Mouse (Mus musculus) neural tube, embryonic 12.5 days (tissue): ENCODE results near the gene Lcn10. TPM values are rescaled to one million over a fixed set of nuclear protein-coding genes. Genes with fewer than 3 reads are reported as not detected.

ENCODE experiments used
- ATAC-seq: fragments of 200-750 bp; cut with Nextera tagmentation; 2 replicates; pipeline ENCODE4 v1.8.0; 2017; ENCODE audit warnings: low read depth, mild to moderate bottlenecking, moderate TSS enrichment, moderate library complexity; ENCODE audit not compliant: low FRiP score
- H3K27ac ChIP-seq: fragments of 300-500 bp; sonication (generic); 2 replicates; pipeline ENCODE4 v1.5.1; 2016
- H3K27me3 ChIP-seq: fragments of 300-500 bp; sonication (generic); replicated peaks from 2 replicates; pipeline ENCODE4 v1.6.1; 2016; ENCODE audit warnings: mild to moderate bottlenecking
- H3K36me3 ChIP-seq: fragments of 300-500 bp; sonication (generic); 2 replicates; pipeline ENCODE4 v1.6.1; 2016; ENCODE audit warnings: mild to moderate bottlenecking
- H3K4me1 ChIP-seq: fragments of 300-500 bp; sonication (generic); 2 replicates; pipeline ENCODE4 v1.6.1; 2016
- H3K4me2 ChIP-seq: fragments of 300-500 bp; sonication (generic); replicated peaks from 2 replicates; pipeline ENCODE4 v1.6.1; 2016; ENCODE audit warnings: mild to moderate bottlenecking
- H3K4me3 ChIP-seq: fragments of 300-500 bp; sonication (generic); 2 replicates; pipeline ENCODE4 v1.5.1; 2016
- H3K9ac ChIP-seq: fragments of 300-500 bp; sonication (generic); 2 replicates; pipeline ENCODE4 v1.6.1; 2016; ENCODE audit warnings: mild to moderate bottlenecking
- H3K9me3 ChIP-seq: fragments of 300-500 bp; sonication (generic); 2 replicates; pipeline ENCODE4 v1.6.1; 2016; ENCODE audit warnings: mild to moderate bottlenecking
- WGBS: fragments of 180-500 bp; shearing (Covaris S2); methylation state at CpG from one replicate; pipeline ENCODE4 v1.1.7; 2016; 5-methylcytosine and 5-hydroxymethylcytosine counted together
- polyA plus RNA-seq: library from polyadenylated mRNA; unstranded; fragments of >200 nt; fragmentation: Nextera tagmentation; extraction: Ambion mirVana; gene quantifications from 2 replicates; pipeline ENCODE4 v1.2.1, GENCODE M21; 2016

Lcn10 gene
- not detected in 2 replicates for polyA plus RNA-seq

DNA sequence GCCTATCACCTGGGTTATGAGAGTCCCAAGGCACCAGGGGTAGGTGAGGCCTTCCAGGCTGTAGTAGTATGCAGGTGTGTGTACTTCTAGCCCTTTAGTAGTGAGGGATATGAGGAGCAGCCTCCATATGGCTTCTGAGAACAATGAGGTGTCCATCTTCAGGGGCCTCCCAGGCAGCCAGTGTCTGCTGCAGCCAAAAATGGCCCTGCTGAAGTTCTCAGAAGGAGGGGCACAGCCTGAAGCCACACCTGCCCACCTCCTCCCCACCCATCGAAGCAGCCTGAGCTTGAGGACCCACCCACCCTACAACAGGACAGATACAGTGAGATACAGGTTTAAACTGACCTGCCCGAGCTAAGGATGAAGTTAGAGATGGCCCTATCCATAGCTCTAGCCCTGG, at the start of gene Lcn10:
TSS of gene Lcn10 (plus strand) at position 301 of the 400 bp plus-strand sequence.
- H3K27me3 ChIP-seq: no peaks in the 10 kb centered on the region
- WGBS: 72% methylated on average over 2 of the region's 2 CpGs

DNA sequence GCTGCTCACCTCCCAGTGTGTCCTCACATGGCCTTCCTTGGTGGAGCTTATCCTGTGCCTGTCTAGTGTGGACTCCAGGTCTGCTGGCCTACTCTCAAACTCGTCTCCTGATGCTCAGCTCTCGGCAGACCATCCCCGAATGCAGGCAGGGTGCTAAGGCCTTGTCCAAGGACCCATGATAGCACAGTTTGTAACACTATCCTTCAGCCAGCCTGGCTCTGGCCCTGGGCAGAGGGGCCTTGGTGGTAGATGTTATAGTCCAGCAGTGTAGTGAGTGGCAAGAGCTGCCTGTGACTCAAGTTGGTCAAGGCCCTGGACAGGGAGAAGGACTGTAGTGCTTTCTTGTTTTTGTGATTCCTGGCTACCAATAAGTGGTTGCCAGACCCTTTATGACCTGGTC, 48.9 kb upstream of the Lcn10 start:
- no peak overlapping the region for H3K4me3 ChIP-seq
- H3K4me2 ChIP-seq: no peak overlapping the region
- H3K36me3 ChIP-seq: no peaks in the 10 kb centered on the region
- H3K9me3 ChIP-seq: no peaks in the 10 kb centered on the region
- H3K9ac ChIP-seq: no peak overlapping the region
- H3K4me1 ChIP-seq: no peaks in the 10 kb centered on the region
- 78% methylated on average over 3 of the region's 3 CpGs for WGBS
- H3K27me3 ChIP-seq: no peaks in the 10 kb centered on the region
- no peak overlapping the region for H3K27ac ChIP-seq
- ATAC-seq: no peak

More for the DNA sequence above, at the start of gene Lcn10:
- H3K36me3 ChIP-seq: no peaks in the 10 kb centered on the region
- H3K9ac ChIP-seq: no peak within 1 kb of the TSS
- H3K9me3 ChIP-seq: no peaks in the 10 kb centered on the region
- no peak within 1 kb of the TSS for H3K27ac ChIP-seq
- no peak within 1 kb of the TSS for H3K4me2 ChIP-seq
- no peak within 1 kb of the TSS for H3K4me3 ChIP-seq
- ATAC-seq: no peak
- H3K4me1 ChIP-seq: no peaks in the 10 kb centered on the region

DNA sequence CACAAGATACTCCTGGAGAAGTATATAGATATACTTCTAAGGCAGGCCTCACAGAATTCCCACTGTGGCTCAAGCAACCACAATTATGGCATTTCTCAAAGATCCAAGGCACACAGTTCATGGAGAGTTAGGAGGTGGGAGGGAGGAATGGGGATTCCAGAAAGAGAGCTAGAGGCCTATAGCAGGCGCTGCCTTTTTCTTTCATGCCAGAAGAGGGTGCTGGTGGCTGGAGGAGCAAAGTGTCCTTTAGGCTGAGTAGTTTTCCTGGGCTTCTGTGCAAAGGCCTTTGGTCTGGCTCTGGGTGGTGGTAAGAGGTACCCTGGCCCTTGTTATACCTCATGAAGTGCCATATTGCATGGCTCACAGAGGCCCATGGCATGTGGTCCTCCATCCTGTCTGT, 48.5 kb upstream of the Lcn10 start:
- H3K36me3 ChIP-seq: no peaks in the 10 kb centered on the region
- no peak for ATAC-seq

DNA sequence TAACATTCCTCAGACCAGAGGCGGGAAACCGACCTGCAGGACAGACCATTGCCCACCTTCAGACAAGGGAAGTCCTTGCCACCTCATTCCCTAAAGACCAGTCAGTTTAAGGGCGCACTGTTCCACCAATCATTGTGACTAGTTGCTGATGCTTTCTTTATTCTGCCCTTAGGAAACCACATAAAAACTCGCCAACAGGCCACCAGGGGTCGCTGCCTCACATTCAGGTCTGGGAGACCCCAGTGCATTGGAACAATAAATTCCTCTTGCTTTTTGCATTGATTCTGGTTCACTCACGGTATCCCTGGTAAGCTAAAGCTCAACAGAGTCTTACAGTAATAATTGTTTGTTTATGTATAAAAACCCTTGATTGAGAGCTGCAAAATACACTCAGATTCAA, 42.6 kb upstream of the Lcn10 start:
- no peaks in the 10 kb centered on the region for H3K36me3 ChIP-seq
- H3K4me2 ChIP-seq: no peak overlapping the region
- H3K4me1 ChIP-seq: no peaks in the 10 kb centered on the region
- ATAC-seq: no peak
- H3K27ac ChIP-seq: no peak overlapping the region
- no peak overlapping the region for H3K9ac ChIP-seq
- H3K4me3 ChIP-seq: no peak overlapping the region
- H3K9me3 ChIP-seq: no peaks in the 10 kb centered on the region
- WGBS: 21% methylated on average over 6 of the region's 6 CpGs
- no peaks in the 10 kb centered on the region for H3K27me3 ChIP-seq

More for the DNA sequence above, 48.5 kb upstream of the Lcn10 start:
- H3K4me3 ChIP-seq: no peak overlapping the region
- H3K9ac ChIP-seq: no peak overlapping the region
- H3K4me1 ChIP-seq: no peaks in the 10 kb centered on the region
- 42% methylated on average over 1 of the region's 1 CpGs for whole genome bisulfite sequencing
- H3K27me3 ChIP-seq: no peaks in the 10 kb centered on the region
- no peak overlapping the region for H3K4me2 ChIP-seq
- H3K9me3 ChIP-seq: no peaks in the 10 kb centered on the region
- no peak overlapping the region for H3K27ac ChIP-seq

DNA sequence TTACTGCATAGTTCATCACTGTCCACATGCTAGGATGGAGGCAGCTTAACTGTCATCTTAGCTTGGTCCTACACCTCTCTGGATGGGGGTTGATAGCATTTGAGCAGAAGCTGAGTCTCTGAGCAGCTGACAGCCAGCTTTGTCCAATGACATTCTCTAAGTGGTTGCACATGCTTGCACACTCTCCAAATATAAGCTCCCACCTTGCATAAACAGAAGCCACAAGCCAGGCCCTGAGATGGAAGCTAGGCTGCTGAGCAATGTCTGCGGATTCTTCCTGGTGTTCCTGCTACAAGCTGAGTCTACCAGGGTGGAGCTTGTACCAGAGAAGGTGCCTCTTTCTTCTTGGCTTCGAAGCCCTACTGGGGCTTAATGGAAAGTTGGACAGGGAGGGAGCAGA, 29.6 kb upstream of the Lcn10 start, which contains the start of gene Lcn8:
TSS of gene Lcn8 (plus strand) at position 219 of the 400 bp plus-strand sequence.
- no peak for ATAC-seq
- Histone ChIP-seq H3K36me3 (no peaks in the 10 kb centered on the region), H3K9ac (no peak within 1 kb of the TSS), H3K4me1 (no peaks in the 10 kb centered on the region), H3K4me2 (no peak within 1 kb of the TSS), H3K27me3 (no peaks in the 10 kb centered on the region), H3K9me3 (no peaks in the 10 kb centered on the region), H3K27ac (no peak within 1 kb of the TSS), H3K4me3 (no peak within 1 kb of the TSS)
- WGBS: 83% methylated on average over 2 of the region's 2 CpGs

DNA sequence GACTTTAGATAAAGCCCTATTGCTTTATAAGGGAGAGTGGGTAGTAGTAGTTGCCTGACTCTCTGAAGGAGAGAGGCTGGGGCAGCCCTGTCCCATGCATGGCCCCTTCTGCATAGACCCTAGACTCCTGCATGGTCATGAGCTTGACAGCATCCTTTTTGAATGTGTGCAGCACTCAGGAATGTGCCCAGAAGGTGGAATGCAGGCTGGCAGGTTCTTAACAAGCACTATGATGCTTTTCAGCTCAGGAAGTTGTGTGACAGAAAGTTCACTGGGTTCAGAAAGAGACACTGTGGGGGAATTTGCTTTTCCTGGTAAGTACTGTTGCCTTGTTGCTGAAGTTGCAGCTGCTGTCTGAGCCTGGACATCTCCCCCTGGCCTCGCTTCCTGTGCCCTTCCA, 28.0 kb upstream of the Lcn10 start:
- no peak overlapping the region for H3K9ac ChIP-seq
- no peaks in the 10 kb centered on the region for H3K4me1 ChIP-seq
- no peaks in the 10 kb centered on the region for H3K9me3 ChIP-seq
- H3K36me3 ChIP-seq: no peaks in the 10 kb centered on the region
- H3K27me3 ChIP-seq: no peaks in the 10 kb centered on the region
- H3K27ac ChIP-seq: no peak overlapping the region
- H3K4me2 ChIP-seq: no peak overlapping the region
- ATAC-seq: no peak
- no peak overlapping the region for H3K4me3 ChIP-seq
- 58% methylated on average over 1 of the region's 1 CpGs for WGBS

DNA sequence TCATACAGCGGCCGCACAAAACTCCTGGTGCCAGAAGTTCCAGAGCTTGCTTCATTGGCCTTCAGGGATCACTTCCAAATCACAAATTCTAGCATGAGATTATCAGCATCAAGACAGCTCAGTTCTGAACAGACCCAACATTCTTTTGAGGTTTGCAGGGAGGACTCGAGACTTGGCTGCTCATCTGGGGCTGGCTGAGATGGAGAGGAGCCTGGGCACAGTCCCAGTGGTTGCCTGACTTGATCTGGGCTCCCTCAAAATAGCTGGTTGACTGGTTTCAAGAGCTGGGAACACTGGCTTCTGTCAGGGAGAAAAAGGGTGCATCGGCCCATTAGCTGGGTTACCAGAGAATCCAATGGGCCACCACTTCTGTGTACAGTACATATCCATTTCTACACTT, 25.8 kb upstream of the Lcn10 start:
- ATAC-seq: no peak
- 85% methylated on average over 4 of the region's 4 CpGs for WGBS
- H3K4me2 ChIP-seq: no peak overlapping the region

DNA sequence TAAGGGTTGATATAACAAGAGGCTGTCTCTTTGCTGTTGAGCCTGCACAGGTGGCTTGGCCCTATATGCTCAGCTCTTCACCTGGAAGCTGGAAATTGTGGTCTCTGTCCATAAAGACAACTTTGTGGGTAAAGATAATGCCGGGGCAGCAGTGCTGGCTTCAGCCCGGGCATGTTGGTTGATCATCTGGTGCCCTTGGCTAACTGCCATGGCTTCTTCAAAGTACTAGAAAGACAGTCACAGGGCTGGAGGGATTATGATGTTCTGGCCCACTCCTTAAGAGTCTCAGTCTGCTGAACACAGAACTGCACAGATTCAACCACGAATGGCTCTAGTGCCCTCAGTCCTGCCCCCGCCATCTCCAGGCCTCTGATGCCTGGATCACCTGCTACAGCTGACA, 25.3 kb upstream of the Lcn10 start:
- Histone ChIP-seq H3K27me3 (no peaks in the 10 kb centered on the region), H3K36me3 (no peaks in the 10 kb centered on the region), H3K9ac (no peak overlapping the region), H3K4me1 (no peaks in the 10 kb centered on the region), H3K27ac (no peak overlapping the region), H3K9me3 (no peaks in the 10 kb centered on the region), H3K4me2 (no peak overlapping the region), H3K4me3 (no peak overlapping the region)
- 85% methylated on average over 4 of the region's 4 CpGs for WGBS
- no peak for ATAC-seq

More for the DNA sequence above, 25.8 kb upstream of the Lcn10 start:
- no peaks in the 10 kb centered on the region for H3K36me3 ChIP-seq
- no peak overlapping the region for H3K4me3 ChIP-seq
- no peaks in the 10 kb centered on the region for H3K9me3 ChIP-seq
- no peaks in the 10 kb centered on the region for H3K27me3 ChIP-seq
- H3K4me1 ChIP-seq: no peaks in the 10 kb centered on the region
- H3K27ac ChIP-seq: no peak overlapping the region
- H3K9ac ChIP-seq: no peak overlapping the region

DNA sequence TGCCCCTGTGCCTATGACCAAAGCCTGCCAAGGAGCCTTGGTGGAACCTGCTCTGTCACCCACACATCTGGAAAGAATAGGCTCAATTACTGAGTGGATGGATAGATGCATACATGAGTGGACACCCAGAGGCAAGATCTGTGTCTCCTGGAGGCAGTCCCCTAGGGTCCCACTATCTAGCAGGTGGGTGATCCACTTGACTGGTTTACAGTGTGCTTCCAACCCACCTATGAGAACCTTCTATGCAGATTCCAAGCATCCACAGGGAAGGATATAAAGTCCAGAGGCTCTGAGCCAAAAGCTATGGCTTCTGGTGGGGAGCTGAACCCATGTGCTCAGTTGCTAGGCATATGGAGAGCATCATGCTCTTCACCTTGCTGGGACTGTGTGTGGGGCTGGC, 24.9 kb upstream of the Lcn10 start, which contains the start of gene Lcn5:
TSS of gene Lcn5 (plus strand) at position 301 of the 400 bp plus-strand sequence.
- H3K4me2 ChIP-seq: no peak within 1 kb of the TSS
- H3K27ac ChIP-seq: no peak within 1 kb of the TSS
- no peaks in the 10 kb centered on the region for H3K4me1 ChIP-seq
- ATAC-seq: no peak
- H3K4me3 ChIP-seq: no peak within 1 kb of the TSS
- no peaks in the 10 kb centered on the region for H3K36me3 ChIP-seq
- H3K27me3 ChIP-seq: no peaks in the 10 kb centered on the region
- H3K9ac ChIP-seq: no peak within 1 kb of the TSS
- H3K9me3 ChIP-seq: no peaks in the 10 kb centered on the region

DNA sequence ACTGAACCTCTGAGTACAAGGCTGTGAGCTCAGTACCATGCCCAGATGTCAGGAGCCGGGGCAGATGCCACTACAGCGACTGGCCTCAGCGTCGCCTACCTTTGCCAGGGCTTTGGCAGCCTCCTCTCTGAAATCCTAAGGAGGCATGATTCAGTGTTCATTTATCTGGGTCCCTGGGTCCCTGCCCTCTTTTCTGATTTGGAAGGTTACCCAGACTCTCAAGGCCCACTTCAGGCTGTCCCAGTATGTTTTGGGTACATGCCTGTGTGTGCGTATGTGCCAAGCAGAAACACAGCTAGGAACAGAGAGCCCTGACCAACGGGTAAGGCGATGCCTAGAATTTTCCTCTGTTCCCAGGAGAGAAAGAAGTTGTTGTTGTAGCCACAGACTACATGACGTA, 22.2 kb upstream of the Lcn10 start:
- Histone ChIP-seq H3K27me3 (no peaks in the 10 kb centered on the region), H3K4me1 (no peaks in the 10 kb centered on the region), H3K9ac (no peak overlapping the region), H3K36me3 (no peaks in the 10 kb centered on the region), H3K4me3 (no peak overlapping the region), H3K9me3 (no peaks in the 10 kb centered on the region), H3K4me2 (no peak overlapping the region), H3K27ac (no peak overlapping the region)
- no peak for ATAC-seq
- WGBS: 83% methylated on average over 8 of the region's 8 CpGs

DNA sequence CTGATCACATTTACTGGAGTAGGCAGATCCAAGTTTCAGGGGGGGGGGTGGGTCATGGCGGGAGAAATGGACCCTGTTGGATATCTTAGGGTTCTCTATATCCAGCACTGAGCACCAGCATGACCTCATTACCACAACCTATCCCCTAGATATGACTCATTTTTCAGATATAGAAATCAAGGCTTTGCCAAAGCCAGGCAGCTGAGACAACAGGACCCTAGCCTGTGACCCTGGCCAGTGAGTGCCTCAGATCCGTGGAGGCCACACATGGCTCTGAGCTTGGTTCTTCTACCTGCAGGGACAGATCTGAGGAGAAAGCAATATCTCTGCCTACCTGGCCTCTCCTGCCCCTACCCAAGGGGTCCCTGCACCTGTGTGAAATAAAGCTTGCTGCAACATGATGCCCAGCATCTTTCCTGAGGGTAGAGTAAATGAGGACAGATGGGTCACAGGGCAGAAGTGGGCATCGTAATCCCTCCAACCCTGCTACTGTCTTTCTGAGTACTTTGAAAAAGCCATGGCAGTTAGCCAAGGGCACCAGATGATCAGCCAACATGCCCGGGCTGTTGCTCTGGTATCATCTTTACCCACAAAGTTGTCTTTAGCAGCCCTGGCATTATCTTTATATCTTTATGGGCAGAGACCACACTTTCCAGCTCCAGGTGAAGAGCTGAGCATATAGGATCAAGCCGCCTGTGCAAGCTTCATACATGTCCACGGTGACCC, 21.1 kb upstream of the Lcn10 start:
- Histone ChIP-seq H3K9ac (no peak overlapping the region), H3K27me3 (no peaks in the 10 kb centered on the region), H3K9me3 (no peaks in the 10 kb centered on the region), H3K27ac (no peak overlapping the region), H3K4me3 (no peak overlapping the region), H3K4me2 (no peak overlapping the region), H3K36me3 (no peaks in the 10 kb centered on the region), H3K4me1 (no peaks in the 10 kb centered on the region)
- 82% methylated on average over 6 of the region's 6 CpGs for WGBS
- ATAC-seq: no peak

DNA sequence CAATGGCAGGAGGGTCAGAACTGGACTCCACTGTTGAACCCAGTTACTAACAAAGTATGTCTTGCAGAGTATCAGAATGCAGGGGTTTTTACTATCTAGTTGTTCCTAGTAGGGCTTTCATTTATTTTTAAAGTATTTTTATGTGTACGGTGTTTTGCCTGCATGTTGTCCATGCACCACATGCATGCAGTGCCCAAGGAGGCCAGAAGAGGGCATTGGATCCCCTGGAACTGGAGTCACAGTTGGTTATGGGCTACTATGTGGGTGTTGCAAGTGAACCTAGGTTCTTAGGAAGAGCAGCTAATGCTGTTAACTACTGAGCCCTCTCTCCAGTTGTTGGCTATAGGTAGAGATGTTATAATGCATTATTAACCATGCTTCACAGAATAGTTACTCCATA, 19.0 kb upstream of the Lcn10 start:
- Histone ChIP-seq H3K9ac (no peak overlapping the region), H3K36me3 (no peaks in the 10 kb centered on the region), H3K4me1 (no peaks in the 10 kb centered on the region), H3K4me2 (no peak overlapping the region), H3K27me3 (no peaks in the 10 kb centered on the region), H3K4me3 (no peak overlapping the region), H3K9me3 (no peaks in the 10 kb centered on the region), H3K27ac (no peak overlapping the region)
- 76% methylated on average over 1 of the region's 1 CpGs for WGBS
- no peak for ATAC-seq

DNA sequence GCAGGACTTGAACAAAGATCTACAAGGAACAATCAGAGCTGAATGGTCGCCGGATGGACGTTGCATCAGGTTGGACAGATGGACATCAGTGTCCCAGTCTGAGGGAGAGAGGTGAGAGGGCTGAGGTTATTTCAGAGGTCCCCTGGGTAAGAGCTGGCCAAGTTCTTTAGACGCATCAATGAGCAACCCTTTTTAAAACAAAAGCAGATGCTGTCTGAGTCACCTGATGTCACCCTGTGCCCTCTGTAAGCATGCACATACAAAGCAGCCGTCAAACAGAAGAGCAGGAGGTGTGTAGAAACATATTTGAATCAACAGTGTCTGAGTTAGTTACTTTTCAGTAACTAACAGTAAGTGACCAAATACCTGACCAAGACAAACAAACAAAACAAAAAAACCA, 18.4 kb upstream of the Lcn10 start:
- ATAC-seq: no peak
- H3K4me3 ChIP-seq: no peak overlapping the region
- H3K27me3 ChIP-seq: no peaks in the 10 kb centered on the region
- no peaks in the 10 kb centered on the region for H3K4me1 ChIP-seq
- H3K36me3 ChIP-seq: no peaks in the 10 kb centered on the region
- no peak overlapping the region for H3K9ac ChIP-seq
- 84% methylated on average over 5 of the region's 5 CpGs for WGBS
- H3K9me3 ChIP-seq: no peaks in the 10 kb centered on the region
- no peak overlapping the region for H3K4me2 ChIP-seq
- H3K27ac ChIP-seq: no peak overlapping the region
